Mouse (Mus musculus): ENCODE results near the gene Cyp4f16. TPM values are rescaled to one million over a fixed set of nuclear protein-coding genes. Genes with fewer than 3 reads are reported as not detected.
"Not testable (repeated sequence)": the region's sequence is repeated elsewhere in the genome, so short reads cannot be mapped to it uniquely, and the experiment has no call there.

The Cyp4f16 gene
- polyA plus RNA-seq, 1 experiment from 2014 or later, result 17.0 TPM

GRCm38 (mm10) chr17:32563301-32563700, 26.9 kb downstream of the Cyp4f16 start:
- H3K27me3 ChIP-seq (replicated peaks; ENCODE audit: low read depth, poor library complexity, severe bottlenecking); H3K4me1 ChIP-seq; DNase-seq (ENCODE audit: low spot score); H3K36me3 ChIP-seq (replicated peaks); H3K27ac ChIP-seq (replicated peaks); H3K4me3 ChIP-seq: not testable (repeated sequence)
- 88% methylated on average over 2 of the region's 2 CpGs for WGBS
- peaks cover 14% of the 10 kb centered on the region for H3K9me3 ChIP-seq

GRCm38 (mm10) chr17:32573286-32573685, 36.9 kb downstream of the Cyp4f16 start:
- WGBS, result 80% methylated on average over 2 of the region's 2 CpGs
- not testable (repeated sequence) for H3K27me3 ChIP-seq (replicated peaks; ENCODE audit: low read depth, poor library complexity, severe bottlenecking); H3K9me3 ChIP-seq

GRCm38 (mm10) chr17:32577496-32578186, 41.3 kb downstream of the Cyp4f16 start:
- Histone ChIP-seq H3K27ac (replicated peaks) (no peak overlapping the region), H3K27me3 (replicated peaks; ENCODE audit: low read depth, poor library complexity, severe bottlenecking) (no peaks in the 10 kb centered on the region), H3K9me3 (0 out of 2 replicates have a peak, but pooled peaks cover 5% of the 10 kb centered on the region), H3K4me1 (peaks cover 2% of the 10 kb centered on the region; the same call in 1 of the 2 replicates), H3K4me3 (no peak overlapping the region), H3K36me3 (replicated peaks) (no peaks in the 10 kb centered on the region)
- WGBS, result 61% methylated on average over 7 of the region's 7 CpGs
- no peak for DNase-seq (ENCODE audit: low spot score)

More at GRCm38 (mm10) chr17:32573286-32573685, 36.9 kb downstream of the Cyp4f16 start:
- not testable (repeated sequence) for H3K27ac ChIP-seq (replicated peaks); DNase-seq (ENCODE audit: low spot score); H3K4me1 ChIP-seq; H3K36me3 ChIP-seq (replicated peaks); H3K4me3 ChIP-seq

- peaks cover 26% of the 10 kb centered on the region; the same call in 1 of the 2 replicates for H3K9me3 ChIP-seq
- no peak overlapping the region for H3K4me3 ChIP-seq
- no peaks in the 10 kb centered on the region for H3K36me3 ChIP-seq (replicated peaks)
- H3K27me3 ChIP-seq (replicated peaks; ENCODE audit: low read depth, poor library complexity, severe bottlenecking), result no peaks in the 10 kb centered on the region
- no peak overlapping the region for H3K27ac ChIP-seq (replicated peaks)
- H3K4me1 ChIP-seq, result no peaks in the 10 kb centered on the region
- DNase-seq (ENCODE audit: low spot score), result no peak
- 92% methylated on average over 18 of the region's 18 CpGs for WGBS
These were observed 60.1 kb downstream of the Cyp4f16 start for GRCm38 (mm10) chr17:32596494-32596893.

Other genes starting within 250 kb of the Cyp4f16 start
- 152 and 159 TPM in 2 replicates for gene Akap8, start 215.3 kb upstream of the Cyp4f16 start, polyA plus RNA-seq (2016; fragmentation: Nextera tagmentation; extraction: Ambion mirVana)
- gene Akap8l, start 186.0 kb upstream of the Cyp4f16 start, polyA plus RNA-seq (2016; fragmentation: Nextera tagmentation; extraction: Ambion mirVana), result 93.0 and 94.5 TPM in 2 replicates
- gene Wiz, start 147.1 kb upstream of the Cyp4f16 start, polyA plus RNA-seq (2016; fragmentation: Nextera tagmentation; extraction: Ambion mirVana), result 35.1 and 35.2 TPM in 2 replicates
- gene Rasal3, start 133.0 kb upstream of the Cyp4f16 start, polyA plus RNA-seq (2016; fragmentation: Nextera tagmentation; extraction: Ambion mirVana), result 0.64 and 0.85 TPM in 2 replicates
- not detected in 2 replicates for gene Pglyrp2, start 112.4 kb upstream of the Cyp4f16 start, polyA plus RNA-seq (2016; fragmentation: Nextera tagmentation; extraction: Ambion mirVana)
- gene Cyp4f39, start 83.8 kb upstream of the Cyp4f16 start, polyA plus RNA-seq (2016; fragmentation: Nextera tagmentation; extraction: Ambion mirVana), result 0.44 and 0.63 TPM in 2 replicates
- gene Cyp4f17, start 30.5 kb upstream of the Cyp4f16 start, polyA plus RNA-seq (2016; fragmentation: Nextera tagmentation; extraction: Ambion mirVana), result 7.6 and 8.9 TPM in 2 replicates
- gene Cyp4f37, start 84.8 kb downstream of the Cyp4f16 start, polyA plus RNA-seq (2016; fragmentation: Nextera tagmentation; extraction: Ambion mirVana), result not detected in 2 replicates
- gene Cyp4f40, start 122.3 kb downstream of the Cyp4f16 start, polyA plus RNA-seq (2016; fragmentation: Nextera tagmentation; extraction: Ambion mirVana), result not detected in 2 replicates
- gene Cyp4f15, start 149.1 kb downstream of the Cyp4f16 start, polyA plus RNA-seq (2016; fragmentation: Nextera tagmentation; extraction: Ambion mirVana), result 0.49 and 1.4 TPM in 2 replicates

Measured in embryonic facial prominence, embryonic 10.5 days (tissue).